Mouse (Mus musculus): ENCODE results near the gene Pygo1.

DNA sequence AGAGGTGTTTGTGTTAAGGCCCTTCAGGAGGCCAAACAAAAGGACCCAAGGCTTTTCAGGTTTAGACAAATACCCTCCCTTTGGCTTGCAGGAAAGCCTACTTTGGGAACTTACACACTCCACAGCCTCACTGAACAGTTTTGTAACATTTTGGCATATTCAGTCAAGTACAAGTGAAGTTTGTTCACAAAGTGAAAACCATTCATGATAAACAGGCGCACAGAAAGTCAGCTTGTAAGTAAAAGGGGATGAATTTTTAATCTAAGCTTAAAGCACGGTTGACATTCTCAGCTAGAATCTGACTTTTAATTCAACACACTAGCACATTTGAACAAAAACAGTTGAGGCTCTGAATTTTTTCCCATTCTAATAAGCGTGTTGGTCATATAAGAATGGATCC lies 45.8 kb upstream of the Pygo1 start:
- TF ChIP-seq CTCF (IDR thresholded peaks at IDR 0.05) = no peak
- TF ChIP-seq EP300 (IDR thresholded peaks at IDR 0.05) = no peak

Measured in lung, postnatal 0 days (tissue).